Mouse (Mus musculus) forelimb bud, embryonic 11.5 days (tissue): ENCODE measurements around the gene Gpx7.
A peak's percentile ranks its signal among the peaks of the same experiment; 100 is the strongest.

Source experiments
- DNase-seq: peaks from one replicate; pipeline ENCODE4 v3.0.0-alpha.2; 2012; ENCODE audit warnings: low read depth, low spot score

Gpx7 gene

DNA sequence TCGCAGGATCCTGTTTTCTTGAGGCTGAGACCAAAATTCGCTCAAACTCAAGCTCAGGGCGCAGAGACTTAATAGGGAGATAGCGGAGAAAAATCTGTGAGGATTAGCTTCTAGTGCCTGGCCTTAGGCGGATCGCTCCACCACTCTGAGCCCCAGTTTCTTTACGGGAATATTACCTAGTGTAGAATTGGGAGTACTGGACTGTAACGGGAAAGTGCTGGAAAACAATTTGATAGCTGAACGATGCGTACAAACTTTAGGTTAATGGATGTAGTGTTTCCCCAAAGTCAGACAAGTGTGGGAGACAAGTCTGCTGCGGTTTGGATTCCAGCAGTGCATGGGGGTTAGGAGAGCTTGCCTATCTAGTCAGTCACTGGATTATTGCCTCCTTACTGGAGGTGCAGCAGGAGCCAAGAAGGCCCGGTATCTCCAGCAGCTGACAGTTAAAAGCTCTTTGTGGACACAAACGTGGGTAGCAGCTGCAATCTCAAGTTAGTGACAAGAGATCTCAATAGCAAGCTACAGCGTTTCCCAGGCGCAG, at the start of gene Gpx7:
Gene Gpx7, minus strand, starts transcription at position 101 of the 541 bp plus-strand sequence.
- DNase-seq, result peak; percentile 33

GRCm38 (mm10) chr4:108456028-108456427, 49.3 kb upstream of the Gpx7 start:
- no peak for DNase-seq

- no peak for DNase-seq
Observed at GRCm38 (mm10) chr4:108448091-108448490, 41.3 kb upstream of the Gpx7 start.

GRCm38 (mm10) chr4:108438082-108438840, 31.5 kb upstream of the Gpx7 start:
- DNase-seq, result no peak

DNA sequence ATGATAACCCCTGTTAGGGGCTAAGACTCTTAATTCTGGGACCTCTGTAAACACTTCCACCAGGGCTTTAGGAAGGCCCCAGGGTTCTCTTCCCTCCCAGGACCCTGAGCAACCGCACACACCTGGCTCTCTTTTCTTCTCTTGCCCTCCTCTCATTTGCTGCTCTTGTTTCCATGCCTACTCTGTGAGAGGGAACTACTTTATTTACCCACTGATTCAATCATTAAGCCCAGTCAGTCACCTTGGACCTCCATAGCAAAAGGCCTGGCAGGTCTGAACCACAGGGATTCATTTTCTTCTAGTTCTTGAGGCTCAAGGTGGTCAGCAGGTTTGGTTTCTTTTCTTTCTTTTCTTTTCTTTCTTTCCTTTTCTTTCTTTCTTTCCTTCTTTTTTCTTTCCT, 29.5 kb upstream of the Gpx7 start:
- DNase-seq, result no peak

GRCm38 (mm10) chr4:108435646-108436045, 28.9 kb upstream of the Gpx7 start:
- no peak for DNase-seq

- DNase-seq, result no peak
Observed at GRCm38 (mm10) chr4:108434781-108435180, 28.0 kb upstream of the Gpx7 start.

GRCm38 (mm10) chr4:108434221-108434620, 27.5 kb upstream of the Gpx7 start:
- DNase-seq, result no peak

GRCm38 (mm10) chr4:108433341-108433740, 26.6 kb upstream of the Gpx7 start:
- DNase-seq, result peak; percentile 86

DNA sequence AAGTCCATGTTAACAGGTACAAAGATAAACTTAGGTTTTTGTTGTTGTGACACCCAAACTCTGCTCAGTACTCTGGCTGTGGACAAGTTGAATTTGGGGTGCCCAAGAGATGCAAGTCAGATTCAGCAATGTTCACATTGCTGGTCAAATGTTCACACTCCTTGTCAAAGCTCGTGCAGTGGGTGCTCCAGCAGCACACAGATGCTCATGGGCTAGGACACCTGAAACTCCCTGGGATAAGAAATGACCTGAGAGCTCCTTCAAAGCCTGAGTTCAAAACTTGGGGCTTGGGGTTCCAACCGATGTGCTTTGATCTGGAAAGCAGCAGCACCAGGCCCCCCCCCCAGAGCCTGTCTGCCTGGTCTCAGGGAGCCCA, 24.8 kb upstream of the Gpx7 start:
- no peak for DNase-seq

DNA sequence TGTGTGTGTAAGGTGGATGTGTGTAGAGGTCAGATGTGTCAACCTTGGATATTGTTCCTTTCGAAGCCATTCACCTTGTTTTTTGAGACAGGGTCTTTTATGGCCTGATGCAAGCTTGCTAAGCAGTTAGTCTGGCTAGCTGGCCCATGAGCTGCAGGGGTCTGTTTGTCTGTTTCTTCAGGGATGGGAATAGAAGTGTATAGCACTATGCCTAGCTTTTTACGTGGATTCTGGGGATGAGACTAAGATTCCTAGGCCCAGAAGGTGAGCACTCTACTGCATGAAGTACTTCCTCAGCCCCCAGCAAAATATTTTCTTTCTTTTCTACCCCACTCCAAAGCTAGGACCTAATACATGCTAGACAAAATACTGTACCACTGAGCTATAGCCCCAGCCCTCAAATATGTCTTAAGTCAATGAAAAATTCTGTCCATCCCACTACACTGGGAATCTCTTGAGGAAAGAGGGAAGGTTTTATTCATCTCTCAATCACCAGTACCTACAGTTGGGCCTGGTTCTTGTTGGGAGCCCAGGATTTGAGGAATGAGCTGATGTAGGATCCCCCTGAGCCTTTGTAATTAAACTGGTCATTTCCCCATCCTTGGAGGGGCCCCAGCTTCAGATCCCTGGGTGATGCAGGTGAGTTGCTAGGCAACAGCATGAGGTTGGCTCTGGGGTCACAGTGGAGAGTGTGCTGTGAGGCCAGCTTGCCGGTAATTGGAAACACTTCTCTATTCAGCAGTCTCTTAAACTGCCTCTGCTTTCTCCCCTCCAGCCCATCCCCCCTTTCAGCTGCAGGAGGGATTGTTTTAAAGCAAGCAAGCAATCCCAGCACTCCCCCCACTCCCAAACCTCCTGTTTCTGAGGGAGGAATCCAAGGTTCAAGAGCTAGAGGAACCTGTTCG, 24.1 kb upstream of the Gpx7 start:
- DNase-seq, result peak; percentile 94

DNA sequence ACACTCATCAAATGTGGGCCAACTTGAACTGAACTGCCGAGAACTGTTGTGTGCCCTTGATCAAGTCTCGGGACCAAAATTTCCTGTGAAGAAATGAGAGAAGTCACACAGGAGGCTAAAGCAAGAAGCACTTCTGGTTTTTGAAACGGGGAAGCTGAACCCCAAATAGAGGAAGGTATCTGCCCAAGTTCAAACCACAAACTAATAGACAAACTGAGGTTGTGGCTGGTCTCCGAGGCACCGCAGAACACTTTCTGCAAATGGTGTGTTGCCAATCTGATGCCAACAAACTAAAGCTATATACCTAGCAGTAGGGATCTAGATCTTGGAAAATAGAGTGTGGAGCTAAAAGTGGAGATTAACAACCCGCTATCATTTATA, 21.6 kb upstream of the Gpx7 start:
- no peak for DNase-seq

- DNase-seq, result no peak
Observed at GRCm38 (mm10) chr4:108427719-108428340, 21.1 kb upstream of the Gpx7 start.

- DNase-seq, result no peak
Observed at GRCm38 (mm10) chr4:108424587-108424986, 17.8 kb upstream of the Gpx7 start.

DNA sequence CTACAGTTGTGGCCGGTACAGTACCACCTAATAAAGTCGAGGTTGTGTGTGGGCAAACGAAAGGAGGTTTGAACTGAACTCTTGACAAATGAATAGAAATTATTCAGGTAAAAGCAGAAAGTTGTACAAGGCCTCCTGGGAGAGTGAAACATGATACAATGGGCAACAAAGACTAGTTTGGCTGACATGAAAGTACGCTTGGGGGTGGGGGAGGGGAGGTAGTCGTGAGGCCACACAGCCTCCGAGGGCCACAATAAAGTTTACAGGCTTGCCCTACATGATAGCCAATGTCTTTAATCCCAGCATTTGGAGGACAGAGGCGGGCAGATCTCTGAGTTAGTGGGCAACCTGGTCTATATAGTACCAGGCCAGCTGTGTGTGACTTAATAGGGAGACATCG, 860 bp upstream of the Gpx7 start:
- DNase-seq, result peak; percentile 54

GRCm38 (mm10) chr4:108406138-108406860, 462 bp downstream of the Gpx7 start:
- DNase-seq, result peak; percentile 36

GRCm38 (mm10) chr4:108405766-108406137, 1.0 kb downstream of the Gpx7 start:
- DNase-seq, result no peak

DNA sequence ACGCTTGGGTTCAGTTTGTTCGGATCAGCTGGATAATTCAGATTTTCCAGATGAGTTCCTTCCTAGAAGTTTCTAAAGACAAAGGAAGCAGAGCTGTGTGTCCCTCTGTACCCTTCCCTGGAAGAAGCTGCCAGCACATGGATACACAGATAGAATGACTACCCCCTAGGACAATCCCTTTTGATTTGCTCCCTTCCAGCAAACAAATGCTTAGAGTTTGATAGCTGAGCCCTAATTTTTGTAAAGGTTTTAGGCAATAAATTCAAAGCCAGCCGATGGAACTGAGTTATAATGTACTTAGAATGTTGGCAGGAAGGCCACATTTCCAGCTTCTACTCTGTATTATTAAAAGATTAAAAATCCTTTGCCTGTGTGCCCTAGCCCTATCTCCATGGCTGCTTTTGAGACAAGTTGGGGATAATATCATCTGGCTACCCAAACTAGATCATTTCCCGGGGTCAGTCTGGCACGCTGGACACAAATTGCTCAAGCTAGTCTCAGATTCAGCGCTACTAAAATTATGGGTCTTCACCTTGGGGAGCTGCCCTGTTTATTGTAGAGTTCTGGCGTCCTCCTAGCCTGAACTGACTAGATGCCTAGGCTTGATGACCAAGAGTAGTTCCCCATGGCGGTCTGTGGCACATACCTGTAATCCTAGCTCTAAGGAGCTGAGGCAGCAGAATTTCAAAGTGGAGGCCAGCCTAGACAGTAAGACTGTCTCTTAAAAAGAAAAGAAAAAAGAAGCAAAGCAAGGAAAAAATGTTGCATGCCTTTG, 2.7 kb downstream of the Gpx7 start:
- DNase-seq, result no peak

- no peak for DNase-seq
Observed at GRCm38 (mm10) chr4:108400395-108400794, 6.4 kb downstream of the Gpx7 start.

DNA sequence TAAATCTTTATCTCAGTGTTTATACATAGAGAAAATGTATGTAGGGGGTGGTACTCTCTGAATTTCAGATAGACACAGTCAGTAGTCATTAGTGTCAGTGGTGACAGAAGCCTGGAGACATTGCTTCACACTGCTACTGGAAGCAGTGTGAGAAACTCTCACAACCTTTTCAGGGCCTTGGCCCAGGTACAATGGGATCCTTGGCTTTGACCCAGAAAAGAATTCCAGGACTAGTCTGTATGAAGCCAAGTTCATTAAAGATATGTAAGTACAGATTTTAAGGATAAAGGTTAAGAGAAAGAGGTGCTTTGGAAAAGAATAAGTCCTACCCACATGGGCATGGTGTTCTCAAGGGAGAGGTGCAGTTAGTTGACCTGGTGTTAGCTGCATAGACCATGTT, 12.5 kb downstream of the Gpx7 start:
- no peak for DNase-seq

DNA sequence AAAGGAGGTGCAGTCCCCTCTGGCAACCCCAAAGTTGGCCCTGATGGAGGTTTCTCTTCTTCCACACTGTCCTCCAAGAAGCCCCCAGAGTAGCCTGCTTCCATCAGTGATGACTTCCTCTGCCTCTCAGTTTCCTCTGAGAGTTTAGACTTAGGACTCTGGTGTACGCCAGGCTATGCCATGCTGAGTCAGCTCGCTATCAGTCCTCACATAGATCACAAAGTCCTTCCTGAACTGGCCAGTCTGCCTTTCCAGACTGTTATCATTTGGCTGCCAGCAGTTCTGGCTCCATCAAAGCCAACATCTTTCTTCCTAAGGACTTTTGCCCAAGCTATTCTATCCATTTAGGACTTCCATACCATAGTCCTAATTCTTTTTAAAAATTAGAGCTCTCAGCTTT, 14.2 kb downstream of the Gpx7 start:
- no peak for DNase-seq
